Mouse (Mus musculus) cerebellum, adult 9-11 months (tissue): ENCODE measurements around the gene Yeats4.

Experiments used
- DNase-seq: peaks from one replicate; pipeline ENCODE4 v3.0.0; 2022

Gene Yeats4

DNA sequence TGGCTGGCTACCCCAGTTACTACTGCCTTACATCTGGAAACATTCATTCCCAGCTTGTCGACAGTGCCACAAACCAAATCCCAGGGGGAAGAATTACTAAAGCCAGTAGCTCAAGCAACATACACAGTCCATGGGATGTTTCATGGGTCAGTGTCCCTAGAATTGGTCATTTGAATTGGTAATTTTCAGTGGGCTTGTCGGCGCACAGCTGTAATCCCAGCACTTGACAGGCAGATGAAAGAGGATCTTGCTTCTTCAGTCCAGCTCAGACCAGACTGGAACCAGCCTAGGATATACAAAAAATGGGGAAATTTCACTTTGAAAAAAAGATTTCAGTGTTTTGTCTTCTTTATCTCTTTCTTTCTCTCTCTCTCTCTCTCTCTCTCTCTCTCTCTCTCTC is 24.6 kb downstream of the Yeats4 start:
- DNase-seq = no peak

DNA sequence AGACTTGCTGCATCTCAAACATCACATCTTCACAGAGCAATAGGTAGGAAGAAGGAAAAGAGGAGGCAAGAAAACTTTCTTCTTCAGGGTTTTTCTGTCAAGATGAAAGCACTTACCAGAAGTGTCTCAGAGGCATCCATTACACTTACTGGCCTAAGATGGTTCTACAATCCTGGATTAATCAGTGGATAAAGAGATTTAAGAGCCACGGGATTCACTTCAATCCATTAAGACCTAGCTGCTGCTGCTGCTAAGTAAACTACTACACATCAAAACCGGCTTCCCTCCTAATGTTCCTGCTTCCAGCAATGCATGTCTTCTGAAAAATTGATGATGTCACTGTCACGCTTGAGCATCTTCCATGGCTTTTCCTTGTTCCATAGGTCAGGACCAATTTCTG is 27.6 kb downstream of the Yeats4 start:
- no peak for DNase-seq

DNA sequence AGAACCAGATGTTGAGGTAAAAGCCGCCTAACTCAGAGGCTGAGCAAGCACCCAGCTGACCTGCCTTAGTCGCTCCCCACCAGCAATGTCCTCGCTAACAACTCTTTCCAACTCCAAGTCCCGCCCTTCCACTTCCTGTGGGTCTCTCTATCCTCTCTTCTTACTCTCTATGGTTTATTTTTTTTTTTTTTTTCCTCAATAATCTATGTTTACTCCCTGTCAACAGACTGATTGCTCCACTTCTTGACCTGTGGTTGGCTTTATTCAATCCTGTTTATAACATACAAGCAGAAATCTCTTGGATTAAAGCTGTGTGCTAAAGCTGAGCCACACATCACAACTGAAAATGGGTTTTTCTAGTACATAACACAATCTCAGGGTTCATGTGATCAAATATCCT is 28.6 kb downstream of the Yeats4 start:
- DNase-seq = no peak

DNA sequence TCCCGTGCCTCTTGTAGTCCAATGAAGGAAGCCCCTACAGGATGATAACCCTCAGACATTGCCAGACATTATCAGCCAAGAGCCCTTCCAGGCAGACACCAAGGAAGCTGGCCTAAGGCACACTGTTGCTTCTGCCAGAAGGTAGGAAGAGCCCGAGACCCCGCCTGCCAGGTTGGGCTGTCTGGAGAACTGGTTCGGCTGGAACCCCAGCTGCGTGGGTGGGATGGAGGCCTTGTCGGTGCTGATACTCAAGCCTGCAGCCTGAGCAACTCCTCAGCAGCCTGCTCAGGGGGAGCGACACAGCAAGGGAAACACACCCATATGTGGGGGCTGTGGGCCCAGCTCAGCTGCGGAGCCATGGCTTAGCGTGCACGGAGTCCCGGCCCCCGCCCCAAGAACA is 29.3 kb downstream of the Yeats4 start:
- DNase-seq = no peak

DNA sequence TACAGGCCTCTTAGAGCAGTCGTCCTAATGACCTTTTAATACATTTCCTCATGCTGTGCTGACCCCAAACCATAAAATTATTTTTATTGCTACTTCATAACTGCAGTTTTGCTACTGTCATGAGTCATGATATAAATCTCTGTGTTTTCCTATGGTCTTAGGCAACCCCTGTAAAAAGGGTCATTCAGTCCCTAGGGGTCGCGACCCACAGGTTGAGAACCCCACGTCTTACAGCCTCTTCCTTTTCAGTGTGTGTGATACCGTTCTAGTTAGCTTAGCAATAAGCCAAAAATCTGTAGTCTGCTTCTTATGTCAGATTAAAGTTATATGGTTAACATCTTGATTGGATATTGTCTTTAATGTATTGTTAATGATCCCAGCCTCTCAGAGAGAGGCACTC is 30.9 kb downstream of the Yeats4 start:
- no peak for DNase-seq

DNA sequence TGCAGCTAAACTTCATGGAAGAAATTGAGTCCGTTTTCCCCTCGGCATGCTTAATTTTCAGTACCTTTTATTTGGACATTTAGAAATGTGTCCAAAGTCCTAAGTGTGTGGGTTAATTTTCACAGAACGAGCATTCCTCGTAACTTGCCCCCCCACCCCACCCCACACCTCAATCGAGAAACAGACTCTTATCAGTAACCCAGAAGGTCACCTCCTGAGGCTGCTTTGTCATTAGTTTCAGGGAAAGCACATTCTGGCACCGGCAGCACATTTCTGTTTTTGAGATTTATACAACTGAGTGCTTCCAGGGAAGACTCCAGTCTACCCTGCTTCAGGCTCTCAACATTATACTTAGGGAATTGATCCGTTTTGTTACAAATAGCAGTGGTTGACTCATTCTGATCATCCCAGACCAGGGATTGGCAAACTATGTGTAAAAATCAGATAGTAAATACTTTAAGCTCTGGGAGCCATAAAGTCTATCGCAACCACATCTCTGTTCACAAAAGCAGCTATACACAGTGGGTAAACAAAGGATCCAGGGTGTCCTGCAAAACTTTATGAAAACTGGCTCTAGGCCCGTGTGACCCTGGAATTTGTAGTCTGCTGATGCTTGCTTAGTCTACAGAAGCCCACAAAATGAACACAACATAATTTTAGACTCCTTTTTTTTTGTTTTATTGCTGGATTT is 38.8 kb downstream of the Yeats4 start:
- no peak for DNase-seq

DNA sequence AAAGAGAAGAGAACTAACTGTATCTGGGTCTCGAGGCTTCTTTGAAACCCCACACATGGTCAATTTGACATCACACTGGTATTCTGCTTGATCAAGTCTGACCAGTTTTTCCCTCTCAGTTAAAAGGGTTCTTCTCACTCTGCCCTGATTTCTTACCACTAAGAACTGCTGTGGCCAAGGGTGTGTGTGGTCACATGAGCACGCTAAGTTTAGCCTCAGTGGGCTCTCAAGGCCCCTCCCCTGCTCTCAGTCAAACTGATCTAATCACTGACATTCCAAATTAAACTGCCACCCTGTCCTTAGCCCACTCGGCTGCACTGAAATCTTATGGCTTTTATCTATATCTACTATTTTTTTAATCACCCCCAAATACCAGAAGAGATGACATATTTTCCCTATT is 43.2 kb downstream of the Yeats4 start:
- no peak for DNase-seq

DNA sequence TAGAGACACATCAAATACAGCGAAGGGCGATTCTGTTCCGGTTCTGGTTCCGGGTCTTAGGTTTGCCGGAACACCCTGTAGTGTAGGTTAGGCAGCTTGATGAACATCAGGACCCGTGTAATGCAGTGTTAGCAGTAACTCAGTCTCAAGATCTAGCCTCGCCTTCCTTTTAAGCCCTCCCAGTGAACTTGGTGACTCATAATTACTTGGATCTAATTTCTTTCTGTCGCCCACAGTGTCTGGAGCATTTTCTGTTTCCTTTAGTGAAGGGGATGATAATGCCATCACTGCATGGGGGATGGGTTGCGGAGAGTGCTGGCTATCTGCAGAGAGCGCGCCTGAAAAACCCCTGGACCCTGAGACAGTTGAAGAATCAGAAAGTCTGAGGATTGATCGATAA is 49.7 kb downstream of the Yeats4 start:
- DNase-seq = no peak

DNA sequence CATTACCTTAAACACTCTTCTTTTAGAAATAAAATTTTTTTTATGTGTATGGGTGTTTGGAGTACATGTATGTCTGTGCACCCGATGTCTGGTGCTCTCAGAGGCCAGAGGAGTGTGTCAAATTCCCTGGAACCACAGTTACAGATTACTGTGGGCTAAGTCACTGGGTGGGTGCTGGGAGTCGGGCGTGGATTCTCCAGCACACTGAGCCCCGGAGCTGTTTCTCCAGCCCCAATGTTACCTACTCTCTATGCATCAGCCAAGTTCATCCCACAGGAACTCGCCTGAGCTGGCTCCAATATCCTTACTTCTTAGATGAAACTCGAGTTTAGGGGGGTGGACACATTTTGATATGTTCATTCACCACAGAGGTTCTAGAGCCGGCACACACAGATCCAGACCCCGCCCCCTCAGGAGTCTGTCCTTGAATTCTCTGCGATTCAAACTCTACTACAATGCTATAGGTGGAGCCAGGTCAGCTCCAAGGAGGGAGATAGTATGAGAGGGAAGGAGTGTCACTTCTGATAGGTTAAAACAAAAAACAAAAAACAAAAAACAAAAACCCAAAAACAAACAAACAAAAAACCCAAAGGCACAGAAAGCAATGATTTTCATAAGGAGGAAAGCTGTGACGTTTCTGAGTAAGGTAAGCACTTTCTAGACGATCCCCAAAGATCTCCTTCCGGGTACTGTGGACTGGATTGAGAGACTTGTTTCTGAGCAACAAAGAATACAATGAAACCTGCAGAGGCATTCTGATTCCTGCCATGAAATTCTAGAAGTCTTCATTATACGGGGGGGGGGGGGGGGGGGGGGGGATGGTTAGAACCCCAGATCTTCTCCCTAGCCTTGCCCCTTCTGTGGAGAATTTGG is 50.5 kb downstream of the Yeats4 start:
- no peak for DNase-seq

DNA sequence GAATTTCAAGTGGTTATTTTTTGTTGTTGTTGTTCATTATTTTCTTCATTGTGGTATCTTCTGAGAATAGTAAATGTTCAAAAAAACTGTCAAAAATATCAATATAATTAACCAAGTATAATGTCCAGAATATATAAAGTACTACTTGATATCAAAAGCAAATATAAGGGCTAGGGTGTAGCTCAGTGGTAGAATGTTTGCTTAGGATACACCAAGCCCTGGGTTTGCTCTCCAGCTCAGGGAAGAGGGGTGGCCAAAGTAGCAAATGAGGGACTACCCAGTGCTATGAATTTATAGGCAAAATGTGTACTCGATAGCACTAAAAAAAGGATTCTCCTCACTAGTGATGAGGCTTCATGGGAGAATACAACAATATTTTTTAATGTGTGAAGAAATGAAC is 51.2 kb downstream of the Yeats4 start:
- DNase-seq = no peak

DNA sequence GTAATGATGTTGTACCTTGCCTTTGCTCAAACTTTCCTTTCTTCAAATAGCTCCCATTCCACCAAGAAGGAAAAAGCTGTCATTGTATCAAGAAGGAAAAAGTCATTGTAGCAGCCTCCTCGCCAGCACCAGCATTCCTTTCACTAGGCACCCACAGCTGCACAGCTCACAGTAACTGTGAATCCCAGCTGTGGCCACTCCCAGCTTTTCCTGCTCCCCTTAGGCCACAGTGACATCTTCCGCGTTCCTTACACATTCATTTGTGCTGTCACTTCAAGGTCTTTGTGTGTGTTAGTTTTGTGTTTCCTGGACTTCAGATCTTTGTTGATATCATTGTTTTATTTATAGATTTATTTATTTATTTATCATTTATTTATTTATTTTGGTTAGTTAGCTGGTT is 52.2 kb downstream of the Yeats4 start:
- DNase-seq = no peak

DNA sequence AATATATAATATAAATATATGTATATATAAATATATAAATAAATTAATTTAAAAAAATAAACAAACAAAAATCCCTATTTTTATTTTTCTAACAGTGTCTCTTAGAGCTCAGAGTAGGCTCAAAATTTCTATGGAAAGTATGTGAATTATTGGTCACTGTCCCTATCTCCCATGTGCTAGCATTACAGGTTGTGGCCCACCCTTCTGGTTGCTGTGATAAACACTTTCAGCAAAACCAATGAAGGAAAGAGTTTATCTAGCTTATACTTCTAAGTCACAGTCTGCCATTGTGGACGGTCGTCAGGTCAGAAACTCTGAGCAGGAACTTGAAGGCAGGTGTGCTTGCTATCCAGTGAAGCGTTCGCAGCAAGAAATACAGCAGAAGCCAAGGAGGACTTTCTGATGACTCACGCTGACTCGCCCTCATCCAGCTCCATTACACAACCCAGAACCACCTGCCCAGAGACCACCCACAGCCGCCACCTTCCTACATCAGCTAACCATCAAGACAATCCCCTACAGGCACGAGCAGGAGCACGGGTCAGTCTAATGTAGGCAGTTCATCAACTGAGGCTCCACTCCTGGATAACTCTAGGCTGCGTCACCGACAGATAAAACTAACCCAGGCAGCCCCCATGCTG is 57.4 kb downstream of the Yeats4 start:
- no peak for DNase-seq
